Mouse (Mus musculus) ovary, adult 18-20 months (tissue): Measurements from ENCODE around the gene Creb1.
A peak's percentile ranks its signal among the peaks of the same experiment; 100 is the strongest.
"Not testable (repeated sequence)": the region's sequence is repeated elsewhere in the genome, so short reads cannot be mapped to it uniquely, and the experiment has no call there.

ENCODE experiments used
- DNase-seq: peaks from one replicate; pipeline ENCODE4 v3.0.0; 2022; ENCODE audit warnings: low spot score, mixed read lengths

The Creb1 gene

DNA sequence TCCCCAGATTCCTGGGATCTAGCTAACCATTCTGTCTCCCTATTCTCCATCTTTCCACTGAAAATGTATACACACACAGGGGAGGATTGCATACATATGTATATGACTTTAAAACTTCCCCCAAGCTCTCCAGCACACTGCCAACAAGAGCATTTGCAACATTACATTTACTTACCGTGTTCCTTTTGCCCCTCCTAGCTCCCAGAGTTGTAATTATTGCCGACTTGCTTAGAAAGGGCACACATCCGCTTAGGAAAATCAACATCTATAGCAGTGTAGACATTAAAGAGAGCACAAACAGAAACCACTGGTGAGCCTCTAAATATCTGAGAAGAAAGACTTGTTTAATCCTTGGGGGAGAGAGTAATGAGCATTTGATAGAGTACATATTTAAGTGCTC lies 85.8 kb downstream of the Creb1 start:
- no peak for DNase-seq

DNA sequence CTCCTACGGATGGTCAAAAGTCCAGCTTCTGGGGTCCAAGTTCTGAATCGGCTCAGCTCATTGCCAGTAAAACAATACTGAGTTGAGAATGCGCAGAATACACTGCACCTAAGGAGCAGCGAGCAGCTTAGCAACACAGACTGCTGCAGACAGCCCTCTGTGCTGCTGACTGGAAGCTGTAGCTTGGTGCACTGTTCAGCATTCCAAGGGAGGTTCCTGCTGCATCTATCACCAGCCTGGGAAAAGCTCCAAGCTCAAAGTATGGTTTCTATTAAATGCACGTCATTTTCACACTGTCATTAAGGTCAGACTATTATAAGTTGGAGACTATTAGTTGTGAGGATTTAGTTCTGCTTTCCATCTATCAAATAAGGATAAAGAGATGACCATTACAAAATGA lies 88.7 kb downstream of the Creb1 start:
- no peak for DNase-seq

DNA sequence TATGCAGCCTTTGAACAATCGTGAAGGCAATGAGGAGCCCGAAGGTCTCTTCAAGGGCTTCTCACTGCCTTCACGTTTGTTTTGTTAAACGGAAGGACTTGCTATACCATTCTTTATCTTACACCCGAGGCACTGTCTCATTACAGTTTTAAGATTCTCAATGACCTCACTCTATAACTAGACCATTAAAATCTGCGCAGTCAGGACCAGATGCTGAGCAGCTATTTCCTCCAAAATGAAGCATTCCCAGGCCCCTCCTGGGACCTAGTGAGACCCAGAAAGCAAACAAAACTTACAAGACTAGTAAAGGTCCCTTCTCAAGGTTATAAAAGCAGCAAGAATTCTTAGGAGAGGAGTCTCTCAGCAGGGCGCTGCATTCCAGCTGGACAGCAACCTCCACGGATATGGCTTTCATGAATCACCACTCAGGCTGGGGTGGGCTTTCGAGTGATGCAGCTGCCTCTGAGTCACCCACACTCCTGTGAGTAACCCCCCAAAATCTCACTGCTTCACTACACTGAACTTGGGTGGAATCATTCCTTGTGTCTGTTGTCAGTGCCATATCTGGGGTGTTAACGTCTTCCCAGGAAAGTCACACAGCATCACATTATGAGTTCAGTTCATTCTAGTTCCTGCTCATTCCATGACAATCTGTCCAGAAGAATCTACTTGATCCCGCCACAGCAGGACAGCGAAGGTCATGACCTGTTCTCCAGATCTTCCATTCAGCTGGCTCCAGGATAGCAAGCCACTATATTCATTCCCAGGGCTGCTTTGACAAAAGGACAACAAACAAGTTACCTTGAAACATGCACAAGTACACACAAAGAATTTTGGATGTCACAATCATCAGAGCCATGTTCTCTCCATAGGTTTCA lies 91.4 kb downstream of the Creb1 start:
- DNase-seq: no peak

DNA sequence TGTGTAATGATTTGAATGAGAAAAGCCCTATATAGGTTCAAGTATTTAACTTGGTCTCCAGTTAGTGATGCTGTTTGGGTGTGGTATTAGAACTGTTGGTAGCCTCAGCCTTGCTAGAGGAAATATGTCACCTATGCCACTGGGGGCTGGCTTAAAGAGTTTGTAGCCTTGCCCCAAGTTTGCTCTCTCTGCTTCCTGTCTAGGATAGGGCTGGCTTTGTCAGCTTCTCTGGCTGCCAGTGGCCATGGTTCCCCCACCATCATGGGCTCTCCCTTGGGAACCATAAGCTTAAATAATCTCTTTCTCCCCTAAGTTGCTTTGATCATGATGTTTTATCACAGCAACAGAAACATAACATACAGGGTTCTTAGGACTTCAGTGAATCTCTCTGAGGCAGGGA lies 92.8 kb downstream of the Creb1 start:
- DNase-seq: no peak

DNA sequence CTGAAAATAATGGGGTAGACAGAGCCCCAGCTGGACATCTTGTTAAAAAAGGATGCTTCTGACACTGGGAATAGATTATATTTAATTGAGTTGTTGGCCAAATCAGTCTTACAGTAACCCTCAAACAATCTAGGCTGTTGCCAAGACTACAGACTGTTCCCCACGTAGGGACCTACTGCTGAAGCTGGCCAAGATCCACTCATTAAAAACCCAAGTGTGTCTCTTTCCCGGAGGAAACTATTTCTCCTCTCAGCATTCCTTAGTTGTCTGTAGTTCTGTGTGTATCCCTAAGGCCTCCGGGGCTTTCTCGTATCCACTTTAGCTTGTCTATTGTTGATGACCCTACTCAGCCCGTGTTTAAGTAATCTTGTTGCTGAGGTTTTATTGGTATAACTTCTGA lies 99.1 kb downstream of the Creb1 start:
- no peak for DNase-seq

DNA sequence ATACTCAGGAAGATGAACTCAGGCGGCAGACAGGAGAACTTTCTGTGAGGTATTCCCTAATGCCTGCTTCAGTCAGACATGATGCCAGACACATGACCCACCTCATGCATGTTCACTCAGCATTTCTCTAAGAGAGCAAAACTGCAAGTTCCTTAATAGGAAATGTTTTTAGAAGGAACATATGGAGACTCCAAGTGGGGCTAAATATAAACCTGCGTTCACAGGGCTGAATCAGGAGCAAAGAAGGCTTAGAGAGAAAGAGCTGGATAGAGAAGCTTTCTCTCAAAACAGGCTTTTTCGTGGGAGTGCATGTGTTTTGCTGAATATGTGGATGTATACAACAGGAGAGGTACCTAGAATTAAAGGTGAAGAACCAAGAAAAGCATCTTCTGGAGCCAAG lies 100.8 kb downstream of the Creb1 start:
- no peak for DNase-seq

DNA sequence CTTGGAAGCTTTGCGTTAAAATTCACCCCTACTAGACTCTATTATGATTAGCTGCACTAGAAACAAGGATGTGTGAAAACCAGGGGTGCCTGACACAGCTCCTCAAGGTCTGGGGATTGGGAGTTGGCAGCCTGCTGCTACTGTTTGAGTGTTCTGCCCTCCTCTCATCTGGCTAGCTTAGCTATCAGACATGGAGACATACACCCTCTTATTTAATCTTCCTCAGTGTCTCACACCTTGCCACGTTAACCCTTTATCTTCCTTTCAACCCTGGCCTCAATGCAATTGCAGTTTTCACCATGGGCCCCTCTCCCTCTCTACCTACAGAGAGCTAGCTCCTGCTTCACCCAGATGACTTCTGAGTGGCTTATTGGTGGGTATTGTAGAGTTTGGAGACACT lies 103.2 kb downstream of the Creb1 start:
- DNase-seq: no peak

DNA sequence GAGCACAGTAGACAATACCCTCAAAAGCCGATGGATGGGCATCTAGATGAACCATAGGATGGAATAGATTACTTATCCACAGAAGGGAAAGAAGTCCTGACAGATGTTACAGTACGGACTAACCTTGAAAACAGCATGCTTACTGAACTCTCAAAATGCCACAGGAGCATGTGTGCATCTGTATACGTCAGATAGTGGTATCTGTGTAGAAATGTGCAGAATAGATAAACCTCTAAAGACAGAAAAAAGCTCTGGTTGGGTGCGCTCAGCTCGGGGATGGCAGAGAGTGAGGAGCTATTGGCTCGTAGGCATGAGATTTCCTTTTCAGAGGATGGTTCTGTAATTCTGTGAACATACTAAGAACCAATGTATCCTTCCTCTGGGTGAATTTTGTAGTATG lies 106.8 kb downstream of the Creb1 start:
- no peak for DNase-seq

DNA sequence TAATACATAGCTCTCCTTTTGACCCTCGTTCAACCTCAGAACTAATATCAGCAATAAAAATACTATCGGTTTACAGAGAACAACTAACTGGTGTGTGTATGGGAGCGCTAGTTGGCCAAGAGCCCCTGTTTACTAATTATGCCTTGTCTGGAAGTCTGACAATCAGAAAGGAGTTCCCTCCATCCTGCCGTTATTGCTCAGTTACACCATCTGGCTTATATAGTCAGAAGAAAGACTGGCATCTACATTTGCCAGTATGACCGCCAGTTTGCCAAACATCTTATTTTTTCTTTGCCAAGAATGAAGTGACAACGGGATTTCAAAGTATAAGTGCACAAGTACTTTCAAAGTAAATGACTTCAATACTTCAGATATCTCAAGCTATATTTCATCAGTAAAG lies 108.6 kb downstream of the Creb1 start:
- DNase-seq: no peak

DNA sequence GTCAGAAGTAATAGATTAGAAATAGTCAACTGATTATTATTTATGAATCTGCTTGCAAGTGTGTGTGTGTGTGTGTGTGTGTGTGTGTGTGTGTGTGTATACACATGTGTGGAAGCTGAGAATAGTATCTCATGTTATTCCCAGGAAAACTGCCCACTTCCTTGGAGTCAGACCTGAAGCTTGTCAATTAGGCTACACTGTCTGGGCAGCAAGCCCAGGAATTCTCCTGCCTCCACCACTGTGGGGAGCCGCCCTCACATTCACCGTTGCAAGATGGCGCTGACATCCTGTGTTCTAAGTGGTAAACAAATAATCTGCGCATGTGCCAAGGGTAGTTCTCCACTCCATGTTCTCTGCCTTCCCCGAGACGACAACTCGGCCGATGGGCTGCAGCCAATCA lies 110.1 kb downstream of the Creb1 start:
- not testable (repeated sequence) for DNase-seq

DNA sequence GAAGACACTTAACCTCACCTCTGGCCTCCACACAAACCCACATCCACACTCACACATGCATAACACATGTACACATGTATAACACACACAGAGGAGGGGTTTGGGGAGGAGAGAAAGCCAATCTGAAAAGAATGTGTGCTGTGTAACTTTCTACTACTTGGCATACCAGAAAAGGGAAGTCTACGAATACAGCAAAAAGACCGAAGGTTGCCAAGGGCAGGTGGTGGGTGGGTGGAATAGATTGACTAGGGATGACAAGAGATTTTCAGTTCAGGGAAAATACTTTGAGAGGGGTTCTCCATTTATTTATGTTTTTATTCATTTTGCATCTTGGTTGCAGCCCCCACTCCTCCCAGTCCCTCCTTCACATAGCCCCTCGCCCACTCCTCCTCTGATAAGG lies 112.1 kb downstream of the Creb1 start:
- no peak for DNase-seq

DNA sequence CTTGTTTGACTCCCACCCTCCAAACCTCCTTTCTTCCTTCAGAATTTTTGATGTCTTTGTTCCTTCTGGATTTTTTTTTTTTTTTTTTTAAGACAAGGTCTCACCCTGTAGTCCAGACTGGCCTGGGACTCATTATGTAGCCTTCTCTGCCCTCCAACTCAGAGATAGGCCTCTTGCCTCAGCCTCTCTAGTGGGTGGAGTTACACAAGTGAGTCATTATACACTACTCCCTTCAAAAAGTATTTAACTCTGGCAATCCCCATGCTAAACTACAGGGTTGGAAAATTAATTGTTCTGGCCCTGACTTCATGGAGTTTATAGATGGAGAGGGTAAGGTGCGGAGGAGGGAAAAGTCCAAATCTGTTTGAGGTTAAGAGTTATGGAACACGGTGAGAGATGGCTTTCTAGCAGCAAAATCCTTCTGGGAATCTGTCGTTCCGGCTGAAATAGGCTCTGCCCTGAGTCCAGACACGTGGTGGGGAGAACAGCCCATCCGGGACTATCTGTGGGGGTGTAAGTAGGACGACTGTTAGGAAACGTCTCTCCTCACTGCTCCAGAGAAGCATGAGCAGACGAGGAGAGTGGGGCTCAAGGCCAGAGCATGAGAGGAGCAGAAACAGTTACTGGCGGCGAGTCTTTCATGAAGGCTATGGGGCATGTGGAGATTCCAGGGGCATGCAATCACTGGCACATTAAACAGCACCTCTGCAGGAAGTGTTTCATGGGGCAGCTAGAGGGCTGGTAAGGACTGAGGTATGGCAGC lies 117.1 kb downstream of the Creb1 start:
- peak; percentile 17 for DNase-seq

DNA sequence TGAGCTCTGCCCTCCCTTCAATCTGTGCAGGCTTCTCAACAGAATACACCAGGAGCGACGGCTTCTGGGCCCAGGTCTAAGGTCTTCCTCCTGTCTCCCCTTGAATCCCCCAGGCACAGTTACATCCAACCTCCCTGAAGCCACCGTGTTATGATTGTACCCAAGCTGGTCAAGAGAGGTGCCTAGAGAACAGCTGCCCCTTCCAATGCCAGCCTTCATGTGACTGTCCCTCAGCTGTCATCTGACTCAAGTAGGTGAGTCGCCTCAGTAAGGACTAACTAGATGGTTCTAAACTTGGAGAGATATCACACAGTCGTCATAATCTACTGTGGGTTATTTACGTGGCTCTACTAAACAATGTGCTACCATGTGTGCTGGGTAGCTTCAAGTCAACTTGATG lies 121.3 kb downstream of the Creb1 start:
- DNase-seq: no peak
